Mouse (Mus musculus) E14TG2a.4 (cell line): ENCODE measurements at regions not wholly inside any gene's neighbourhood (a gene's known extent, or its start where the extent isn't known, plus 50 kb on each side); places are given as distances from the start of the nearest gene placed in this dataset.

Experiments
- CTCF ChIP-seq: conservative IDR thresholded peaks from 2 replicates; pipeline ENCODE4 v1.5.1; 2014; ENCODE audit warnings: low read length
- NANOG ChIP-seq: IDR thresholded peaks from 2 replicates; pipeline ENCODE4 v1.6.1; 2014; ENCODE audit warnings: borderline replicate concordance, low read length, mixed read lengths
- POU5F1 ChIP-seq: IDR thresholded peaks from 2 replicates; pipeline ENCODE4 v1.6.1; 2014; ENCODE audit warnings: low read length, borderline replicate concordance

DNA sequence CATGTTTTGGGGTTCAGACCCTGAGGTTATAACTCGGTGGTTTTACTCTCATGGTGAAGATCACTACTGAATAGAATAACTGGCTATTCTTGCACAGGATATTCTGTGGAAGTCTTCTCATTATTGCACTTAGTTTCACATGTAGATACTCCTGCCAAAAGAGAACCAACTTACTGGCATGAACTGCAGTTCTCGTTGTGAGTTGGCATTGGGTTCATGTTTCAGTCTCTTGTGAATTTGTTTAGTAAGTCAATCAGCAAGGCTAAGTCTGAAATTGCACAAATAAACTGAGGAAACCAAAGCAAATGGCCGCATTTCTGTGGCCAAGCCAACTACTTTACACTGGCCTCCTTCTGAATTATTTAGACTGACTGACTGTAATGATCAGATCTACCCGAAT is 215.9 kb downstream of the Tpbg start:
- TF ChIP-seq CTCF: no peak
- no peak for TF ChIP-seq NANOG
- no peak for TF ChIP-seq POU5F1
